Mouse (Mus musculus): ENCODE data around the gene 5430419D17Rik. TPM values are rescaled to one million over a fixed set of nuclear protein-coding genes. Genes with fewer than 3 reads are reported as not detected.

The 5430419D17Rik gene
- 3.1 and 3.3 TPM in 2 replicates for polyA plus RNA-seq (2012; rRNA removed; ENCODE audit: low replicate concordance)

GRCm38 (mm10) chr7:131174121-131174520, at the start of gene 5430419D17Rik:
TSS of gene 5430419D17Rik (plus strand) at chr7:131174402.

DNA sequence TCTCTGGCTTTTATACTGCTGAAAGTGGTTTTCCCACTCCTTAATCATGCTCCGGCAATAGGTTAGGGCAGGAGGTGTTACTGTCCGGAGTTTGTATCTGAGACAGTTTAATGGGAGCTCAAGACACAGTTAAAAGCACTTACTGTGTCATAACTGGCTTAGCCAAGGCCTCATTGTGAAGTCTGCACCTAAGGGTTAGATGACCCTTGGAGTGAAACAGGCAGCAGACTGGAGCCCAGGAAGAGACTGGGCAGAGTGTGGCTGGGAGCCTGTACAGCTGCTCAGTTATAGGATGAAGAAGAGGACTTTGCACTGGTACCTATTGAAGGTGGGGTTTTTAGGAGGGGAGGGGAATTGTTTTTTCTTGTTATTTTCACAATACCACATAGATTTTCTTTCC, 28.0 kb upstream of the 5430419D17Rik start, which contains the start of gene 4933402N03Rik:
4933402N03Rik (minus strand) TSS at position 101 of the 400 bp plus-strand sequence.

GRCm38 (mm10) chr7:131322192-131322591, 148.0 kb downstream of the 5430419D17Rik start, which contains the start of gene Cuzd1:
TSS of gene Cuzd1 (minus strand) at chr7:131322292.

DNA sequence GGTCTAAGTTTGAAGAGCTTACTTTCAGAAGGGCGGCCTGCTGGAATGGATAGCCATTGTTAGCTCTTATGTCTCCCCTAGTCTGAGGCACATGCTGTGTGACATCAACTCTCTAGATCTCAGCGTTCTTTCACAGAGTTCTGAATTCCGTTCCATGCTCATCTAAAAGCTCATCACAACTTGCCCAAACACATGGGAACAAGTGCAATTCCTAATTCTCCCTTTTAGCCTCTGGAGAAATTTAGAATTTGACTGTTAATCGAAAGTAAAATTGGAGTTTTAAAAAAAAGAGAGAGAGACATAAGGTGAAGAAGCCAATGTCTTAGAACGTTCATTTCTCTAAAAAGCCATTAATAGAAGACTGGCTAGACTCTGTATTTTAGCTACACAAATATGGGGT, 155.2 kb downstream of the 5430419D17Rik start, which contains the start of gene Fam24b:
Fam24b (minus strand) TSS at position 101 of the 400 bp plus-strand sequence.

DNA sequence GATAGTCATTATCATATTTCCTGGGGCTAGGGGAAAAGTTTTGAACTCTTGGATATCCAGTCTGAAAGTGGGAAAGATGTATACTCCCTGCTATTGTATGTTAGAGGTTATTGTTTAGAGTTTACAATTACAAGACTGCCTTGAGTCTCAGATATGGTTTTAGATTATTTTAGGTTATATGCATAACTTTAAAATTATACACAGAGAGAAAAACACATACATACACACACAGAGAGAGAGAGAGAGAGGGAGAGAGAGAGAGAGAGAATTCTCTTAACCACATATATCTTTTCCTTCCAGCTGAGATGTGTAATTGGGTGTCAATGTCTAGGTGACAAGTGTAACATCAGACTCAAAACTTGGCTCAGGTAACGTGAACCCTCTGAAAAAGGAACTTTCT, 159.4 kb downstream of the 5430419D17Rik start, which contains the start of gene Fam24a:
Fam24a (plus strand) TSS at position 301 of the 400 bp plus-strand sequence.

Other genes with a start within 250 kb of the 5430419D17Rik start
- 149 and 311 TPM in 2 replicates for gene Htra1, start 238.3 kb upstream of the 5430419D17Rik start, polyA plus RNA-seq (2012; rRNA removed; ENCODE audit: low replicate concordance)
- 79.8 and 169 TPM in 2 replicates for gene Dmbt1, start 142.3 kb upstream of the 5430419D17Rik start, polyA plus RNA-seq (2012; rRNA removed; ENCODE audit: low replicate concordance)
- not detected in 2 replicates for gene 4933402N03Rik, start 28.1 kb upstream of the 5430419D17Rik start, polyA plus RNA-seq (2012; rRNA removed; ENCODE audit: low replicate concordance)
- 0.76 TPM in 1 of 2 replicates, not detected in the other for gene Cuzd1, start 147.9 kb downstream of the 5430419D17Rik start, polyA plus RNA-seq (2012; rRNA removed; ENCODE audit: low replicate concordance)
- 0.62 TPM in 1 of 2 replicates, not detected in the other for gene Fam24b, start 155.1 kb downstream of the 5430419D17Rik start, polyA plus RNA-seq (2012; rRNA removed; ENCODE audit: low replicate concordance)
- gene Fam24a, start 159.5 kb downstream of the 5430419D17Rik start, polyA plus RNA-seq (2012; rRNA removed; ENCODE audit: low replicate concordance): not detected in 2 replicates
- 6.0 and 8.5 TPM in 2 replicates for gene 2310057M21Rik, start 188.4 kb downstream of the 5430419D17Rik start, polyA plus RNA-seq (2012; rRNA removed; ENCODE audit: low replicate concordance)
- gene Pstk, start 196.7 kb downstream of the 5430419D17Rik start, polyA plus RNA-seq (2012; rRNA removed; ENCODE audit: low replicate concordance): 40.7 and 69.0 TPM in 2 replicates
- 9.5 and 14.9 TPM in 2 replicates for gene Ikzf5, start 236.1 kb downstream of the 5430419D17Rik start, polyA plus RNA-seq (2012; rRNA removed; ENCODE audit: low replicate concordance)
- gene Acadsb, start 236.2 kb downstream of the 5430419D17Rik start, polyA plus RNA-seq (2012; rRNA removed; ENCODE audit: low replicate concordance): 9.5 and 28.9 TPM in 2 replicates